Mouse (Mus musculus): Measurements from ENCODE around the gene Ncam2. TPM values are rescaled to one million over a fixed set of nuclear protein-coding genes. Genes with fewer than 3 reads are reported as not detected.

Gene Ncam2
- polyA plus RNA-seq, 1 experiment, result 0.04 TPM

DNA sequence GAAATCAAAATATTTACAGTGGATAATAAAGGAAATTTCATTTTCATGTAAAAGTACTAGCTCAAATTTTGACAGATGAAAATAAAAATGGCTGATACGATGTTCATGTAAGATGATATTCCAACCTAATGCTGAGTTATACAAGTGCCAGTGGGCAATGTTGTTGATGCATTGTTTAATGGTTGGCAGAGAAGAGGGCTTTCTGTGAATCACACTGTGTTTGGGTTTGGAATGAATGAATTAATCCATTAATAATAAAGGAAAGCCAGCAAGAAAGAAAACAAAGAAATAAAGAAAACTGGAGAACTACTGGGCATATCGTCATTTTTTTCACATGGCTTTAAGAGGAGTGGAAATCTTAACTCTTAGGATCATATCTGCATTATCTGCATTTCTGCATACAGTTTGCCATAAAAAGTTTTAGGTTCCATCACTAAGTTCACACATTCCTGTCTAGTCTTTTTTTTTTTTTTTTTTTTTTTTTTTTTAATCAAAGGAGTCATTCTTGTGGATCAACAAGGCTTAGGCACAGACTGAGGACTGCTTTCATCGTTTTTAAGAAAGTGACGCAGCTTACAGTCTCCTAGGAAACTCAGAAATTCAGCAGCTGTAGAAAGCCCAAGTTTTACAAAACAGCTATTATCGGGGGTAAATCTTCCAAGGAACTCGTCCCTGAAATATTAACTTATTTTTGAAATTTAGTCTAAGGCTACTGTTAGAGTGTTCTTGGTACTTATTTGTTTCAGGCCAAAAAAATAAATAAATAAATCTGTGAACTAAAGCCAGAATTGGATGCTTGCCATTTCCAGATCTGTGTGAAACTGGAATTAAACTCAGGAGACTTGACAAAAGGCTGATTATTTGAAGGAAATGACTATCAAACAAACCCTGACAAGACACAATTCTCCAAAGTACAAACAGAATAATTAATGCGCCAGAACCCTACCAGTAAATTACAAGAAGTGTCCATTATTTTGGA is 84.7 kb downstream of the Ncam2 start:
- TF ChIP-seq GATA1 (IDR thresholded peaks at IDR 0.05; ENCODE audit: borderline replicate concordance, low read length) (no peak), FLI1 (IDR thresholded peaks at IDR 0.05; ENCODE audit: low read length) (no peak)
- no peaks in the 10 kb centered on the region for H3K4me1 ChIP-seq
- no peaks in the 10 kb centered on the region for H3K36me3 ChIP-seq (replicated peaks; ENCODE audit: low read length)

DNA sequence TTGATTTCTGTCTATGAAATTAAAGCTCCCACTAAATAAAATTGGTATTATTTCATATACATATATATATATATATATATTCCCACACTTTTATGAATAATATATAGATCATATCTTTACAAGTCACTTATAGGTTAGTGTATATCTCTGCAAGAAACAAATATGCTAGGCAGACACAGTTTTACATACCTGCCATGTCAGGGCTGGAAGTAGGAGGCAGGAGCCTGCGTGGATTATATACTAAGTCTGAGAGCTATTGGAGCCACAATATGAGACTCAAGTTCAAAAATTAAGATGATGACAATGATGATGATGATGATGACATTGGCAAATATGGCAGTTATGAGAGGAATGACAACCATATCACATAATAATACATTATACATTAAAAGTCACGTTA is 85.4 kb downstream of the Ncam2 start:
- Histone ChIP-seq H3K9me3 (no peaks in the 10 kb centered on the region), H3K4me3 (replicated peaks) (no peak overlapping the region), H3K36me3 (replicated peaks; ENCODE audit: low read length) (no peaks in the 10 kb centered on the region), H3K4me1 (no peaks in the 10 kb centered on the region), H3K27me3 (replicated peaks) (no peaks in the 10 kb centered on the region)
- TF ChIP-seq GATA1 (IDR thresholded peaks at IDR 0.05; ENCODE audit: borderline replicate concordance, low read length), result no peak
- TF ChIP-seq FLI1 (IDR thresholded peaks at IDR 0.05; ENCODE audit: low read length), result no peak

More for the DNA sequence above, 84.7 kb downstream of the Ncam2 start:
- Histone ChIP-seq H3K27me3 (replicated peaks) (no peaks in the 10 kb centered on the region), H3K9me3 (no peaks in the 10 kb centered on the region), H3K4me3 (replicated peaks) (no peak overlapping the region)

- Histone ChIP-seq H3K27me3 (replicated peaks) (no peaks in the 10 kb centered on the region), H3K36me3 (replicated peaks; ENCODE audit: low read length) (no peaks in the 10 kb centered on the region), H3K9me3 (no peaks in the 10 kb centered on the region), H3K4me1 (no peaks in the 10 kb centered on the region), H3K4me3 (replicated peaks) (no peak overlapping the region)
- no peak for TF ChIP-seq GATA1 (IDR thresholded peaks at IDR 0.05; ENCODE audit: borderline replicate concordance, low read length)
- TF ChIP-seq FLI1 (IDR thresholded peaks at IDR 0.05; ENCODE audit: low read length), result no peak
Measured at GRCm38 (mm10) chr16:81303806-81304205, 103.3 kb downstream of the Ncam2 start.

DNA sequence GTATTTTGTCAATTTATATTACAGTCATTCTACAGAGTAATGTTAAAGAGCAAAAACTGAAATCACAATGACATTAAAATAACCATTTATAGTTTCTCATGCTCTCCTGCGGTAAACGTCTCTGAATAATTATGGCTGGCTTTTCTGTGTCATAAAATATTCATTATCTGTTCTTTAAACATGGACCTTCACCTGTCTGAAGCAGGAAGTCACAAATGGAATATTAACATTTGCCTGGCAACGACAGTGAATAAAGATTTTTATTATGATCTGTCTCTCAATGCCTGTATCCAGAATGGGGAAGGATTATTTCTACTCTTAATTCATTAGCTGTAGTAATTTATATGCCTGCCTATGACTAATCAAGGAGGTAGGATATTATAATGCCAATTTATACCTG is 108.7 kb downstream of the Ncam2 start:
- no peaks in the 10 kb centered on the region for H3K9me3 ChIP-seq
- no peaks in the 10 kb centered on the region for H3K36me3 ChIP-seq (replicated peaks; ENCODE audit: low read length)
- TF ChIP-seq GATA1 (IDR thresholded peaks at IDR 0.05; ENCODE audit: borderline replicate concordance, low read length), result no peak
- no peak for TF ChIP-seq FLI1 (IDR thresholded peaks at IDR 0.05; ENCODE audit: low read length)
- no peak overlapping the region for H3K4me3 ChIP-seq (replicated peaks)
- no peaks in the 10 kb centered on the region for H3K27me3 ChIP-seq (replicated peaks)
- H3K4me1 ChIP-seq, result no peaks in the 10 kb centered on the region

DNA sequence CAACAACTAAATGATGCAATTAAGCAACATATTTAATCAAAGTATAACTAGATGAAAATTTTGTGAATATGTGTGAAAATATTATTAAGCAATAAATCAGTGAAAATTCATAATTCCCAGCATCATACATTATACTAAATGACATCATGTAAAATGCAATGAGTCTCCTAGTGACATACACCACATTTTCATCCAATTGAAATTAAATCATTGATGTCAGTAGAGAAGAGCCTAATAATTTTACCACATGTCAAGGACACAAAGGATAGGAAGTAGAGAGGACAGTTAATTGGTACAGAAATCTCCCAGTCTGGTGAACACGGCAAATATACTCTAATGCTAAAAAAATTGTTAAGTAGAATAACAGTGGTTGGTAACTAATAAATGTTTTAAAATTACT is 118.5 kb downstream of the Ncam2 start:
- TF ChIP-seq FLI1 (IDR thresholded peaks at IDR 0.05; ENCODE audit: low read length) (no peak), GATA1 (IDR thresholded peaks at IDR 0.05; ENCODE audit: borderline replicate concordance, low read length) (no peak)
- no peaks in the 10 kb centered on the region for H3K9me3 ChIP-seq
- H3K36me3 ChIP-seq (replicated peaks; ENCODE audit: low read length), result no peaks in the 10 kb centered on the region
- H3K4me1 ChIP-seq, result no peaks in the 10 kb centered on the region
- no peak overlapping the region for H3K4me3 ChIP-seq (replicated peaks)
- no peaks in the 10 kb centered on the region for H3K27me3 ChIP-seq (replicated peaks)

GRCm38 (mm10) chr16:81330539-81330938 is 130.0 kb downstream of the Ncam2 start:
- H3K27me3 ChIP-seq (replicated peaks), result no peaks in the 10 kb centered on the region
- TF ChIP-seq GATA1 (IDR thresholded peaks at IDR 0.05; ENCODE audit: borderline replicate concordance, low read length) (no peak), FLI1 (IDR thresholded peaks at IDR 0.05; ENCODE audit: low read length) (no peak)
- peaks cover 5% of the 10 kb centered on the region for H3K4me1 ChIP-seq
- no peaks in the 10 kb centered on the region for H3K36me3 ChIP-seq (replicated peaks; ENCODE audit: low read length)
- H3K4me3 ChIP-seq (replicated peaks), result no peak overlapping the region
- no peaks in the 10 kb centered on the region for H3K9me3 ChIP-seq

- Histone ChIP-seq H3K9me3 (peaks cover 3% of the 10 kb centered on the region; the same call in 1 of the 2 replicates), H3K4me1 (peaks cover 21% of the 10 kb centered on the region)
- TF ChIP-seq GATA1 (IDR thresholded peaks at IDR 0.05; ENCODE audit: borderline replicate concordance, low read length), result no peak
Measured at GRCm38 (mm10) chr16:81365901-81366300, 165.4 kb downstream of the Ncam2 start.

GRCm38 (mm10) chr16:81374234-81374633 is 173.7 kb downstream of the Ncam2 start:
- no peak overlapping the region for H3K4me3 ChIP-seq (replicated peaks)
- no peaks in the 10 kb centered on the region for H3K9me3 ChIP-seq
- peaks cover 10% of the 10 kb centered on the region for H3K4me1 ChIP-seq
- no peak for TF ChIP-seq FLI1 (IDR thresholded peaks at IDR 0.05; ENCODE audit: low read length)
- no peak for TF ChIP-seq GATA1 (IDR thresholded peaks at IDR 0.05; ENCODE audit: borderline replicate concordance, low read length)
- no peaks in the 10 kb centered on the region for H3K27me3 ChIP-seq (replicated peaks)
- no peaks in the 10 kb centered on the region for H3K36me3 ChIP-seq (replicated peaks; ENCODE audit: low read length)

More at GRCm38 (mm10) chr16:81365901-81366300, 165.4 kb downstream of the Ncam2 start:
- no peaks in the 10 kb centered on the region for H3K27me3 ChIP-seq (replicated peaks)
- no peak overlapping the region for H3K4me3 ChIP-seq (replicated peaks)
- H3K36me3 ChIP-seq (replicated peaks; ENCODE audit: low read length), result peaks cover 12% of the 10 kb centered on the region

- no peak for TF ChIP-seq FLI1 (IDR thresholded peaks at IDR 0.05; ENCODE audit: low read length)
- TF ChIP-seq GATA1 (IDR thresholded peaks at IDR 0.05; ENCODE audit: borderline replicate concordance, low read length), result no peak
- no peak overlapping the region for H3K4me3 ChIP-seq (replicated peaks)
- no peaks in the 10 kb centered on the region for H3K36me3 ChIP-seq (replicated peaks; ENCODE audit: low read length)
- H3K27me3 ChIP-seq (replicated peaks), result no peaks in the 10 kb centered on the region
- H3K4me1 ChIP-seq, result no peaks in the 10 kb centered on the region; the same call in 1 of the 2 replicates
- H3K9me3 ChIP-seq, result no peaks in the 10 kb centered on the region
Measured at GRCm38 (mm10) chr16:81380434-81380833, 179.9 kb downstream of the Ncam2 start.

- Histone ChIP-seq H3K4me3 (replicated peaks) (no peak overlapping the region), H3K36me3 (replicated peaks; ENCODE audit: low read length) (no peaks in the 10 kb centered on the region), H3K27me3 (replicated peaks) (no peaks in the 10 kb centered on the region), H3K9me3 (no peaks in the 10 kb centered on the region), H3K4me1 (no peaks in the 10 kb centered on the region; the same call in 1 of the 2 replicates)
- TF ChIP-seq FLI1 (IDR thresholded peaks at IDR 0.05; ENCODE audit: low read length) (no peak), GATA1 (IDR thresholded peaks at IDR 0.05; ENCODE audit: borderline replicate concordance, low read length) (no peak)
Measured at GRCm38 (mm10) chr16:81388646-81389045, 188.1 kb downstream of the Ncam2 start.

Data from megakaryocyte, embryonic 14.5 days (primary cell).